Mouse (Mus musculus): ENCODE results near the gene Sf3b3.

Gene Sf3b3

DNA sequence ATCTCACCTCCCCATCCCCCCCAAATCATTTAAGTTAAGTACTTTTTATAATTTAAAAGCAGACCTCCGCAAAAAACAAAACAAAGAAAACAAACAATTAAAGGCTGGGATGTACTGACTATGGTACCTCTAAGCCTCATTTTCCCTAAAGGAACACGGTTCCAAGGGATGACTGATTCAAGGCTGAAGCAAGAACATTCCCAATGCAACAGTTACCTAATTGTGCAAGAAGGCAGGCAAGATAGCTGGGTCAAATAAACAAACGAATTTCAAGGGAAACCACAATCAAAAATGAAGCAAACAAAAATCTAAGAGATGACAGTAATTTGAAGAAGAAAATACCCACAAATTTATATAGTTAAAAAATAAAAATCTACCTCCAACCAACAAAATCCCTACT is 24.6 kb downstream of the Sf3b3 start:
- H3K27me3 ChIP-seq (ENCODE audit: control insufficient read depth, insufficient read depth, low read length, poor library complexity, severe bottlenecking), result no peaks in the 10 kb centered on the region
- peaks cover 41% of the 10 kb centered on the region for H3K36me3 ChIP-seq (ENCODE audit: control insufficient read depth, insufficient read depth, low read length, poor library complexity, severe bottlenecking)
- DNase-seq (ENCODE audit: low read depth, low spot score), result no peak

DNA sequence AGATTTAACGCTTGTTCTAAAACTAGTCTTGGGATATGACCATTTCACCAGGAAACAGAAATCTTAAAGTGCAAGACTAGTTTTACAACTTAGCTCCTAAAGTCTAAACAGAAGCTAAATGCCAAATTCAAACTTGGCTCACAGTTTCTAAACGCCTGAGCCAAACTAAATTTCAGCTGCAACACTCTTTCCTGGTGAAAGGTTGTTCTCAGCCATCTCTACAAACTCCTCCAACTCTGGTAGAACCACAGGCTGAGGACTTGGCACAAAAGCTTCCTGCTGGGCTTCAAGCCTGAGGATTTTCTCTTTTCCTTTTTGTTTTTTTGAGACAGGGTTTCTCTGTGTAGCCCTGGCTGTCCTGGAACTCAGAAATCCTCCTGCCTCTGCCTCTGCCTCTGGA is 26.3 kb downstream of the Sf3b3 start:
- Histone ChIP-seq H3K27me3 (ENCODE audit: control insufficient read depth, insufficient read depth, low read length, poor library complexity, severe bottlenecking) (no peaks in the 10 kb centered on the region), H3K36me3 (ENCODE audit: control insufficient read depth, insufficient read depth, low read length, poor library complexity, severe bottlenecking) (peaks cover 41% of the 10 kb centered on the region)
- no peak for DNase-seq (ENCODE audit: low read depth, low spot score)

DNA sequence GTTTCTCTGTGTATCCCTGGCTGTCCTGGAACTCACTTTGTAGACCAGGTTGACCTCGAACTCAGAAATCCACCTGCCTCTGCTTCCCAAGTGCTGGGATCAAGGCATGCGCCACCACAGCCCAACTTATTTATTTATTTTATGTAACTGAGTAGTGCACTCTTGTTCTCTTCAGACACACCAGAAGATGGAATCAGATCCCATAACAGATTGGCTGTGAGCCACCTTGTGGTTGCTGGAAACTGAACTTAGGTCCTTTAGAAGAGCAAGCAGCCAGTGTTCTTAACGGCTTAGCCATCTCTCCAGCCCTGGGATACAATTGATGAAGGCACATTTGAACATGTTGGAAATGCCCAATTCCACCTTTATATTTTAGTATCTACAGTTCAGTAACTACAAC is 28.0 kb downstream of the Sf3b3 start:
- H3K27me3 ChIP-seq (ENCODE audit: control insufficient read depth, insufficient read depth, low read length, poor library complexity, severe bottlenecking), result no peaks in the 10 kb centered on the region
- H3K36me3 ChIP-seq (ENCODE audit: control insufficient read depth, insufficient read depth, low read length, poor library complexity, severe bottlenecking), result peaks cover 33% of the 10 kb centered on the region
- no peak for DNase-seq (ENCODE audit: low read depth, low spot score)

DNA sequence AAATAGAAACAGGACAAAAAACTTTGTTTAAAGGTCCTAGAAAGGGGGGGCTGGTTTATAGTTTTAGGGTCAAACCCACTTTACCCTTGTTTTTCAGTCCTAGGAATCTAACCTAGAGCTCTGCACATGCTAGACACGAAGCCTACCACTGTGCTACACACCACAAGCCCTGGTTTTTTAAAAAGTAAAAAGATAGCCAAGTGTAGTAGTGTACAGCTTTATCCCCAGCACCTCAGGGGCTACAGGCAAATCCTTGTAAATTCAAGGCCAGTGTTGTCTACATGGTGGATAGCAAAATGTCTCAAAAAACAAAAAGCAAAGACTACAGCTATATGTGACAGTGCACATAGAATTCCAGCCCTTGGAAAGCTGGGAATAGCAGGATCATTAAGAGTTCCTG is 29.6 kb downstream of the Sf3b3 start:
- no peak for DNase-seq (ENCODE audit: low read depth, low spot score)
- Histone ChIP-seq H3K27me3 (ENCODE audit: control insufficient read depth, insufficient read depth, low read length, poor library complexity, severe bottlenecking) (no peaks in the 10 kb centered on the region), H3K36me3 (ENCODE audit: control insufficient read depth, insufficient read depth, low read length, poor library complexity, severe bottlenecking) (peaks cover 33% of the 10 kb centered on the region)

DNA sequence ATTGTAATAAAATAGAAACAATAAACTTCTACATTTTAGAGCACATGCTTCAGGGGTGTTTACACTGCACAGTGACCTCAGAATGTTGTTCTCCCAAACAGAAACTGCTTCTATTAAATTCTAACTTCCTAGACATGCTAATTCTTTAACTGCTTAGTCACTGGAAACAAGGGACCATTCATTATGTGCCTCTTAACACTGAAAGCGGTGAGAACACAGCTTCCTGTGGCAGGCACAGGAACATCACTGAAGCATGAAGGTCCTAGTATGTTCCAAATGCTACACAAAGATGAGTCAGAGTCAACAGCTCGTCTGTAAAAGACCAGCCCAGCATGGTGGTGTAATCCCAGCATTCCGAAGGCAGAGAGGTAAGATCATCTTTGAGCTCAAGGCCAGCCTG is 31.3 kb downstream of the Sf3b3 start:
- Histone ChIP-seq H3K27me3 (ENCODE audit: control insufficient read depth, insufficient read depth, low read length, poor library complexity, severe bottlenecking) (no peaks in the 10 kb centered on the region), H3K36me3 (ENCODE audit: control insufficient read depth, insufficient read depth, low read length, poor library complexity, severe bottlenecking) (peaks cover 32% of the 10 kb centered on the region)
- no peak for DNase-seq (ENCODE audit: low read depth, low spot score)

DNA sequence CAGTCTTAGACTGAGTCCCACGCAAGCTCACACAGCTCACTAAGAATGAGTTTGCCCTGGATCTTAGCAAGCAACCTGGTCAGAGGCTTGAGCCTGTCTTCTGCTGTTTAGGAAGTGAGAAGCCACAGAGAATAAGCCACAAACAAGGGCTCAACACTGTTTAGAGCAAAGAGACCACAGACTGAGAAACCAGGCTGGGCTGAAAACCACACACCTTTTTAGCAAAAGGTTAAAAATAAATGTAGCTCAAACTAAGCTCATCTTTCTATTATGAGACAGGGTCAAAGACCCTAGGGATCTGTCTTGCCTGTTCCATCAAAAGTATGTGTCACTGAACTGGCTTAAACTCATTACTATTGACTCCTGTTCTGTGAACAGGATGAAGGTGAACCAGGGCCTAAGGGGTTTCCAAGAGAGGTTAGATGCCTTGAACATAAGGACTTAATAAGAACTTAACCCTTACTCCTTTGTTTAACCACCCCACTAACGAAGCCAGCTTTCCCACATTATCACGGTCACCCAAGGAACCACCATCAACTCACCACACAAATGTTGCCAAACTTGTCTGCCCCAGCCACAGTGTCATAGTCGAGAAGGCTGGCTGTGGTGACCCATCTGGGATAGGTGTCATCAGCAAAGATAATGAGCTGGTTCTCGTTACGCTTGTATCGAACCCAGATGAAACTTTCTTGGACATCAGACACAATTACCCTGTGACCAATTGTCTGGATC is 33.3 kb downstream of the Sf3b3 start:
- no peak for DNase-seq (ENCODE audit: low read depth, low spot score)
- H3K27me3 ChIP-seq (ENCODE audit: control insufficient read depth, insufficient read depth, low read length, poor library complexity, severe bottlenecking), result no peaks in the 10 kb centered on the region
- H3K36me3 ChIP-seq (ENCODE audit: control insufficient read depth, insufficient read depth, low read length, poor library complexity, severe bottlenecking), result peaks cover 27% of the 10 kb centered on the region

DNA sequence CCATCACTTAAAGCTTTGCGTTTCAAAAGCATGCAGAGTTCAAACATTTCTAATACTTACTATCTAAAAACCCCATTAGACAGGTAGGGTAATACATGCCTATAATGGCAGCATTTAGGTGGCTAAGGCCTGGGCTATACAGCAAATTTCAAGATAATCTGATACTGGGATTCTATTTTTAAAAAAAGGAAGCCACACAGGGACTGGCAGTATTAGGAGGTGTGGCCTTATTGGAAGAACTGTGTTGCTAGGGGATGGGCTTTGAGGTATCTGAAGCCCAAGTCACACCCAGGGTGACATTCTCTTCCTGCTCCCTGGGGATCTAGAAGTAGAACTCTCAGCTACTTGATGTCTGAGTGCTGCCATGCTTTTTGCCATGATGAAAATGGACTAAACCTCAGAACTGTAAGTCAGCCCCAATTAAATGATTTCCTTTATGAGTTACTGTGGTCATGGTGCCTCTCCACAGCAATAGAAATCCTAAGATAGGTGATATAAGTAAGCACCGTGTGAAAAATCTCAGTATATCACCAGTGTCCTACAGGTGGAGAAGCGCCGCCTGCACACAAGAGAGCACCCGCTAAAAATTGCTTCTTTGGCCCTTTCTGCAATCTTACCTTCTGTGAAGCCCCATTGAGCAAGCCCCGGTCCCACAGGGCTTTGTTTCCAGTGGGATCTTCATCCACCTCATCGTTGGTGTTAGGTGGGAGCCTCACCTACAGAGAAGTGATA is 34.1 kb downstream of the Sf3b3 start:
- no peak for DNase-seq (ENCODE audit: low read depth, low spot score)
- H3K36me3 ChIP-seq (ENCODE audit: control insufficient read depth, insufficient read depth, low read length, poor library complexity, severe bottlenecking), result peaks cover 27% of the 10 kb centered on the region

DNA sequence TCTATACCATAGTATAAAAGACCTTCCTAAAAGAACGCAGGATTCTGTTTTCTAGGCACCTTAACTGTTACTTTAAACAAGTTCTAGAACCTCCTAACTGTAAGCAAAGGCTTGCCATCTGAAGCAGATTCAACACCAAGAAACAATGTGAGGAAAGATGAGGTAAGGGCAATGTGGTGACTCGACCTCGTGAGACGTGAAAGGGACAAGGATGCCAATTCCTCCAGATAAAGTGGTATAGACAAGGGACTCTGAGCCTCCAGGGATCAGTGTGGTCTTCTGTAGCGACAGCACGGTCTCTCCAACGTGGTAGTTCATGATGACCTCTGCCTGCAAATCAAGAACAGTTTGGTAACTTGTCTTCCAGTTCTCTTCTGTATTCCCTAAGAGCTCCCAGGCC is 34.8 kb downstream of the Sf3b3 start:
- no peak for DNase-seq (ENCODE audit: low read depth, low spot score)
- no peaks in the 10 kb centered on the region for H3K27me3 ChIP-seq (ENCODE audit: control insufficient read depth, insufficient read depth, low read length, poor library complexity, severe bottlenecking)
- H3K36me3 ChIP-seq (ENCODE audit: control insufficient read depth, insufficient read depth, low read length, poor library complexity, severe bottlenecking), result peaks cover 24% of the 10 kb centered on the region

More for the DNA sequence above, 34.1 kb downstream of the Sf3b3 start:
- H3K27me3 ChIP-seq (ENCODE audit: control insufficient read depth, insufficient read depth, low read length, poor library complexity, severe bottlenecking), result no peaks in the 10 kb centered on the region

DNA sequence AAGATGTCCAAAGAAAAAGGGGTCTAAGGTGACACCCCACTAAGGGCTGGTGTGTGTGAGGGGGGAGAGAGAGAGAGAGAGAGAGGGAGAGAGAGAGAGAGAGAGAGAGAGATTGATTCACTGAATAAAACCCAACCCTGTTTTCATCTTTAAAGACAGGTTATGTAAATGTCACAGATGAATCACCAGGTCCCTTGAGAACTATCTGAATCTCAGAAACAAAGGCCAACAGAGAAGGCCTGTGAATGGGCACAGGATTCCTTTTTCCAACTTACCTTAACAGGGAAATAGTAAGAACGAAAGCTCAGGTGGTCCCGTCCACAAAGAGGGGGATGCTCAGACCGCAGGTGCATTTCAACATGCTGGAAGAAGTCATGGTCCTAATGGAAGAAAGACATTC is 35.5 kb downstream of the Sf3b3 start:
- DNase-seq (ENCODE audit: low read depth, low spot score), result no peak
- H3K27me3 ChIP-seq (ENCODE audit: control insufficient read depth, insufficient read depth, low read length, poor library complexity, severe bottlenecking), result no peaks in the 10 kb centered on the region
- H3K36me3 ChIP-seq (ENCODE audit: control insufficient read depth, insufficient read depth, low read length, poor library complexity, severe bottlenecking), result peaks cover 19% of the 10 kb centered on the region

DNA sequence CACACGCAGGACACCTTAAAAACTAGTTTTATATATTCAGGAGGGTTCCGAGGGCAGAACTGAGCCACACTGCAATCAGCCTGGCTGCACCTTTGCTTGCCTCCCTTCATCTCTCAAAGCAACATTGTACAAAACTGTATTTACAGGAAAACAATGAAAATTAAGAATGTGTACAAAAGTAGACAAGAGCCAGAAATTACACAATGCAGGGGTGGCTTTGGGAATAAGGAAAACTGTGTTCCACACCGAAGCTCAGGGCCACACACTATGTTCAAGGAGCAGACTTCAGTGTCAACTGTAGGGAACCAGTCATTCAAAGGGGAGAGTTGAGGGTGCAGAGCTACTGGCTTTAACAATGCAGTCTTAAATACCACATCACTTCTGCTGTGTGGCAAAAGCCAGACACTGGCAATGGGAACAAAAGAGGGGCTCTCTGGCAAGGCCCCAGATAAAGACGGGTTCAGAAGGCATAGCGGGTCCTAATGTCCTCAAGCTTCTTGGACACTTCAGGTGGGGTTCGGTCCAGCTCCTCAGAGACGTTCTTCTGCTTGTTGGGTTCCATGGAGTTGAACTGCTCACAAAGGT is 36.0 kb downstream of the Sf3b3 start:
- Histone ChIP-seq H3K27me3 (ENCODE audit: control insufficient read depth, insufficient read depth, low read length, poor library complexity, severe bottlenecking) (no peaks in the 10 kb centered on the region), H3K36me3 (ENCODE audit: control insufficient read depth, insufficient read depth, low read length, poor library complexity, severe bottlenecking) (peaks cover 16% of the 10 kb centered on the region)
- no peak for DNase-seq (ENCODE audit: low read depth, low spot score)

DNA sequence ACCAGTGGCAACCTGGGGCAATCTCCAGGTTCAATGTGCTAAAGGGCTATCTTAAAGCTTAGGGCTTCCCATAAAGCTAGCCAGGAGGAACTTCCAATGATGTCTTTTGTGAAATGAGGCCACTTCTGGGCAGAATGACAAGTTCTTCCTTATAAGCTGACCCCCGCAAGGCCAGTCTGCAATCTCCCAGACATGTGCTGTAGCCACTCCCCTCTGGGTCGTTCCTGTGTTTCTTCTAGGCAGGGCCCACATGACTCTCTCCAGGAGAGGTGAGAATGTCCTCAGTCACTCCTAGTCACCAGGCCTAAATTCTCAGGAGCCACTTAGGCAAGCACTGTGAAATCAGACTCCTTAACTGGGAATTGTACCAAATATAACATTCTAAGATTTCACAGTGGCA is 36.8 kb downstream of the Sf3b3 start:
- Histone ChIP-seq H3K27me3 (ENCODE audit: control insufficient read depth, insufficient read depth, low read length, poor library complexity, severe bottlenecking) (no peaks in the 10 kb centered on the region), H3K36me3 (ENCODE audit: control insufficient read depth, insufficient read depth, low read length, poor library complexity, severe bottlenecking) (peaks cover 16% of the 10 kb centered on the region)
- no peak for DNase-seq (ENCODE audit: low read depth, low spot score)

DNA sequence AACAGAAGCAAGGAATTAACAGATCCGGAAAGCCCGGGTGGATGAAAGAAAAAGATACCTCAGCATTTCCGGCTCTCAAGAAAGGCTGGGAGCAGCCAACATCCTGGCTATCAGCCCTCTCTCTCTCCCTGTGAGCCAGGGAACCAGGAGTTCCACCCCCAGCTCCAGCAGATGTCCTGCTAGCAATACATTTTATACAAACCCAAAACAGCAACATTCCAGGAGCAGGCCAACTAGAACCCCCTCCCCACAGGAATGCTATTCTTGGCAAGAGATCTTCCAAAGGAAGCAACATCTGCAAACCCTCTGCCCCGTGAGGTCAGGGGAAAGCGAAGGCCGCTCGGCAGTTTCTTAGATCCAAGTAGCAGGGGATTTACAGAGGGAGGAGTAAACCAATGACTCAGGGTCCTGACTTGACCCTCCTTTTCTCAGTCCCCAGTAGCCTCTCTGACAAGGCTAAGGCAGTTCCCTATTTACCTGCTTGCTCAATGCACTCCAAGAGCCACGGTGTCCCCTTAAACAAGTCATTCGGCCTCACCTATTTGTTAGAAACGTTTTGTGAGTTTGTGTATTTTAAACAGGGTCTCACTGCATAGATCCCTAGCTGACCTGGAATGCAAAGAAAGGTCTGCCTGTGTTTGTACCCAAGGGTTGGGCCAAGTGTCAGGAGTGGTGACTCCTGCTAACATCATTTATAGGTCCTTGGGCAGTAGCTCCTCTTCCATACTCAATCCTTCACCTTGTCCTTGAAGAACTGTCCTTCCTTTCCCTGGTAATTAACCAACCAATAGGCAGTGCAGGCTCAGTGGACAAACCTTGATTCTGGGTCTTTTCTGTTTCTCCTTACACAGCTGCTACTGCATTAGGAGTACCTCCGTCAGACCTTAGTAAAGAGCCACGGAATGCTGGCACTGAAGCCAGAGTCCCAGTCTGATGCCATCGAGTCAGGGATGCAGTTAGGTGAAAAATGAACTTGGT is 37.8 kb downstream of the Sf3b3 start:
- Histone ChIP-seq H3K27me3 (ENCODE audit: control insufficient read depth, insufficient read depth, low read length, poor library complexity, severe bottlenecking) (no peaks in the 10 kb centered on the region), H3K36me3 (ENCODE audit: control insufficient read depth, insufficient read depth, low read length, poor library complexity, severe bottlenecking) (peaks cover 14% of the 10 kb centered on the region)
- no peak for DNase-seq (ENCODE audit: low read depth, low spot score)

DNA sequence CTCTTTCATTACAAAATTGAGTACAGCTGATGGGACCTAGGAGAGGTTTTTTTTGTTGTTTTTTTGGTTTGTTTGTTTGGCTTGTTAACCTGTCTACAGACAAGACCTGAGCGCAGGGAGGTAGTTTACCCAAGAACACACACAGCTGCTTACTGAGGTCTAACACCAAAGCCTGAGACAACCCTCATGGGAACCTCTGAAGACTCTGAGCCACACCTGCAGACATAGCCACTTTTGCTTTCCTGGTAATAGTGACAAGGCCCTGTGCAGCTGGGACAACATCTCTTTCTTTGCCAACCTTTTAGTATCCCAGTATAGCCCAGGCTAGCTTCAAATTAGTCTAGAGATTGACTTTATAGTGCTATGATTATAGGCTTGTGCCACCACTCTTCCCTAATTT is 40.4 kb downstream of the Sf3b3 start:
- Histone ChIP-seq H3K36me3 (ENCODE audit: control insufficient read depth, insufficient read depth, low read length, poor library complexity, severe bottlenecking) (peaks cover 3% of the 10 kb centered on the region; the same call in 1 of the 2 replicates), H3K27me3 (ENCODE audit: control insufficient read depth, insufficient read depth, low read length, poor library complexity, severe bottlenecking) (no peaks in the 10 kb centered on the region)
- no peak for DNase-seq (ENCODE audit: low read depth, low spot score)

DNA sequence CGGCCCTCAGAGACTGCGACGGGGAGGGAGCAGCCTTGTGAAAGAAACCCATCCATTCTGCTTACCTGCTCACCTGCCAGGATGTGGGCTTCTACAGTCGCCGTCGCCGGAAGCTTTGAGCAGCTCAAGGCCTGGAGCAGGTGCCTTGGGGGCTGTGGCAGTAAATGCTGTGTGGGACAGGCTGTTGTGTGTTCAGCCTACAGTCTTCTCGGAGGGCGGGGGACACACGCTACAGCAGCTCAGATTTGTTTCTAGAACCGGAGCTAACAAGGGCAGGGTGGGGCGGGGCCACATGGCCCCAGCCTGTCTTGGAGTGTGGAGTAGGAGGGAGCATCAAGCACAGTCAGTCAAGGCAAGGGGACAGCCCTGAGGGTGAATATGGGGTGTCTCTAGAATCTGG is 40.9 kb downstream of the Sf3b3 start, which contains the start of gene Il34:
Gene Il34, minus strand, starts transcription at position 256 of the 400 bp plus-strand sequence.
- peaks cover under 1% of the 10 kb centered on the region; the same call in 1 of the 2 replicates for H3K36me3 ChIP-seq (ENCODE audit: control insufficient read depth, insufficient read depth, low read length, poor library complexity, severe bottlenecking)
- DNase-seq (ENCODE audit: low read depth, low spot score), result no peak
- H3K27me3 ChIP-seq (ENCODE audit: control insufficient read depth, insufficient read depth, low read length, poor library complexity, severe bottlenecking), result no peaks in the 10 kb centered on the region
